Mouse (Mus musculus): ENCODE measurements around the gene Prr36. TPM values are rescaled to one million over a fixed set of nuclear protein-coding genes. Genes with fewer than 3 reads are reported as not detected.

The Prr36 gene
- total and polyA plus RNA-seq, 3 experiments = 0.08 to 0.58 TPM; not detected in 1

DNA sequence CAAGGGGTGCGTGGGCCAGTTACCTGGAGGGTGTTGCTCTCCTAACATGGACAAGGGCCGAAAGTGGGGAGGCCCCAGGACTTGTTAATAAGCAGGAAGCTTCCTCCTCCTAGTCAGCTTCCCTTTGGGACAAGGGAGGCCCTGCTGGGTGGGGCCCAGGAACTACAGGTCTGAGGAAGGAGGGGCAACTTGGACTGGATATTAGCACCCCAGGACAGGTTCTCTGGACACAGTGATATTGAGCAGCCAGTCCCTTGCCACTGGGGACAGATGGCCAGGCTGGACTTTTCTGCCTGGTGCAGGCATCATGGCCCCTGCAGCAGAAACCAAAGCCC lies 10.3 kb downstream of the Prr36 start:
- TF ChIP-seq E2F4 (IDR thresholded peaks at IDR 0.05; ENCODE audit: borderline replicate concordance, low read depth, low read length) = no peak
- no peak for TF ChIP-seq MYB (IDR thresholded peaks at IDR 0.05; ENCODE audit: low read depth, low read length)
- no peak for TF ChIP-seq USF2 (IDR thresholded peaks at IDR 0.05; ENCODE audit: borderline replicate concordance in 1 of 2, insufficient read depth in 1 of 2, low read depth in 1 of 2, low read length in 2 of 2)
- TF ChIP-seq ELF1 (IDR thresholded peaks at IDR 0.05; ENCODE audit: low read depth, low read length) = no peak
- no peak for TF ChIP-seq HCFC1 (IDR thresholded peaks at IDR 0.05; ENCODE audit: low read depth, low read length)
- TF ChIP-seq USF1 (IDR thresholded peaks at IDR 0.05; ENCODE audit: low read depth, low read length) = no peak
- TF ChIP-seq JUND (IDR thresholded peaks at IDR 0.05; ENCODE audit: low read depth, low read length) = no peak
- TF ChIP-seq MAX (IDR thresholded peaks at IDR 0.05; ENCODE audit: low read length) = no peak
- TF ChIP-seq CHD2 (IDR thresholded peaks at IDR 0.05; ENCODE audit: low read length) = no peak
- TF ChIP-seq BHLHE40 (IDR thresholded peaks at IDR 0.05; ENCODE audit: borderline replicate concordance, low read depth, low read length) = no peak
- Histone ChIP-seq H3K27ac (ENCODE audit: control insufficient read depth, low read depth, low read length) (no peak overlapping the region), H3K79me2 (ENCODE audit: control insufficient read depth, insufficient read depth, low read length, poor library complexity) (no peaks in the 10 kb centered on the region), H3K9ac (ENCODE audit: control insufficient read depth, low read depth, low read length, poor library complexity, severe bottlenecking) (no peak overlapping the region), H3K4me1 (ENCODE audit: control insufficient read depth in 1 of 2, insufficient read depth in 2 of 2, low read length in 2 of 2) (no peaks in the 10 kb centered on the region), H3K9me3 (replicated peaks; ENCODE audit: insufficient read depth, low read length) (no peaks in the 10 kb centered on the region), H3K36me3 (ENCODE audit: control insufficient read depth in 1 of 2, insufficient read depth in 2 of 2, low read length in 2 of 2) (no peaks in the 10 kb centered on the region), H3K4me3 (ENCODE audit: control insufficient read depth in 1 of 2, insufficient read depth in 1 of 2, low read depth in 2 of 2, low read length in 2 of 2) (no peak overlapping the region), H3K27me3 (ENCODE audit: control insufficient read depth in 1 of 2, insufficient read depth in 2 of 2, low read length in 2 of 2) (no peaks in the 10 kb centered on the region)
- no peak for DNase-seq (ENCODE audit: low read depth, low spot score)

DNA sequence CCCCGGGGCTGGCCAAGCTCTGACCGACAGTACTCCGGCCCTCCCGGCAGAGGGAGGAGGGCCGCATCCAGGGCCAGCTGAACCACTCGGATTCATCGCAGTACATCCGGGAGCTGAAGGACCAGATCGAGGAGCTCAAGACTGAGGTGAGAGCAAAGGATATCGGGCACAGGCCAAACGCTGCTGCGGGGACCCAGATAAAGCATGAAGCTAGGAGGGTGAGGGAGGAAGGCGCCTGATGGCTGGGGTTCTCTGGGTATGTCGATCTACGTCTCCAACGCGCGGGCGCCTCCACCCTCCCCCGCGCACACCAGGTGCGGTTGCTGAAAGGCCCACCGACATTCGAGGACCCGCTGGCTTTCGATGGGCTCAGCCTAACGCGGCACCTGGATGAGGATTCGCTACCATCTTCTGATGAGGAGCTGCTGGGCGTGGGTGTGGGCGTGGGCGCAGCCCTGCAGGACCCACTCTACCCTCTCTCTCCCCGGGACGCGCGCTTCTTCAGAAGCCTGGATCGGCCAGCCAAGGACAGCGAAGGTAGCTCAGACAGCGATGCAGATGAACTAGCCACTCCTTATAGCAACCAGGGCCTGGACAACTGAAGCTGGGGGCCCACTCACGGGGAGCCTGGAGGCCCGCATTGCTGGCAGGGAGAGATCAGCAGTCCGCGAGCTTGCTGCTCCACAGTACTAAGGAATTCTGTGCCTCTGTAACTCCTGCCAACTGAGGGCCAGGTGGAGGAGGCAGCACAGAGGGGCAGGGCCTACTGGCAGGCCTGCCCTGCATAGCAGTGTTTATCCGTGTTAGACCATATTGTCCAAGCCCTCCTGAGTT lies 10.9 kb downstream of the Prr36 start:
- no peaks in the 10 kb centered on the region for H3K36me3 ChIP-seq (ENCODE audit: control insufficient read depth in 1 of 2, insufficient read depth in 2 of 2, low read length in 2 of 2)
- H3K4me1 ChIP-seq (ENCODE audit: control insufficient read depth in 1 of 2, insufficient read depth in 2 of 2, low read length in 2 of 2) = no peaks in the 10 kb centered on the region
- no peaks in the 10 kb centered on the region for H3K27me3 ChIP-seq (ENCODE audit: control insufficient read depth in 1 of 2, insufficient read depth in 2 of 2, low read length in 2 of 2)
- no peak overlapping the region for H3K9ac ChIP-seq (ENCODE audit: control insufficient read depth, low read depth, low read length, poor library complexity, severe bottlenecking)
- H3K9me3 ChIP-seq (replicated peaks; ENCODE audit: insufficient read depth, low read length) = no peaks in the 10 kb centered on the region
- no peak overlapping the region for H3K4me3 ChIP-seq (ENCODE audit: control insufficient read depth in 1 of 2, insufficient read depth in 1 of 2, low read depth in 2 of 2, low read length in 2 of 2)
- no peak for DNase-seq (ENCODE audit: low read depth, low spot score)
- no peak for TF ChIP-seq CHD1 (IDR thresholded peaks at IDR 0.05; ENCODE audit: low read depth, low read length)
- no peak for TF ChIP-seq UBTF (IDR thresholded peaks at IDR 0.05; ENCODE audit: borderline replicate concordance, insufficient read depth, low read depth, low read length)
- no peak for TF ChIP-seq MAZ (IDR thresholded peaks at IDR 0.05; ENCODE audit: low read depth, low read length)
- no peak for TF ChIP-seq MAX (IDR thresholded peaks at IDR 0.05; ENCODE audit: low read length)
- TF ChIP-seq USF1 (IDR thresholded peaks at IDR 0.05; ENCODE audit: low read depth, low read length) = no peak
- TF ChIP-seq MYB (IDR thresholded peaks at IDR 0.05; ENCODE audit: low read depth, low read length) = no peak
- no peak for TF ChIP-seq ZC3H11A (IDR thresholded peaks at IDR 0.05; ENCODE audit: low read depth, low read length)
- H3K27ac ChIP-seq (ENCODE audit: control insufficient read depth, low read depth, low read length) = no peak overlapping the region
- no peaks in the 10 kb centered on the region for H3K79me2 ChIP-seq (ENCODE audit: control insufficient read depth, insufficient read depth, low read length, poor library complexity)

All from MEL (cell line).